Comparison of ENCODE assay signal across 8 mouse cellular contexts in genomic region chr1:119053402-119053841, GRCm38 (mm10). TPM values are rescaled to one million over a fixed set of nuclear protein-coding genes. Genes with fewer than 3 reads are reported as not detected.
DNase-seq lines count a peak whose midpoint lies in the region; ATAC-seq and TF ChIP-seq lines count a peak whose summit lies in the region.

Gene Gli2 (minus strand): TSS chr1:119053619.

- peak; percentile 81 to 91 for DNase-seq in adrenal gland, adult (ENCODE audit: inconsistent age in 2 of 2, low spot score in 1 of 2)
- DNase-seq in gastrocnemius, postnatal 10 days, result peak; percentile 87
- peak; percentile 95 for DNase-seq in hindbrain, postnatal 0 days (ENCODE audit: low spot score)
- DNase-seq in left cerebral cortex, adult 2 months (ENCODE audit: extremely low spot score in 1 of 2, low spot score in 2 of 2), result peak; percentile 79 to 83
- DNase-seq in lung, postnatal 36 days, result peak; percentile 80
- DNase-seq in right cerebral cortex, postnatal 10 days (ENCODE audit: low spot score in 2 of 2), result peak; percentile 92
- DNase-seq in yolk sac, embryonic 10.5 days (ENCODE audit: low spot score), result peak; percentile 84

- H3K27ac ChIP-seq in cortical plate, adult 2 months (ENCODE audit: insufficient read depth, low read length), result no peak within 1 kb of the TSS; the same call in 1 of the 2 replicates
- H3K27ac ChIP-seq in hindbrain, postnatal 0 days, result peak within 1 kb of the TSS; percentile 71
- peak within 1 kb of the TSS; percentile 38 for H3K27ac ChIP-seq in left cerebral cortex, adult 2 months

- H3K9ac ChIP-seq in hindbrain, postnatal 0 days (replicated peaks; ENCODE audit: low read length), result peak within 1 kb of the TSS; percentile 57

- 0 out of 2 replicates have a peak, but pooled peaks cover 12% of the 10 kb centered on the region for H3K27me3 ChIP-seq in hindbrain, postnatal 0 days (ENCODE audit: insufficient read depth, low read length)

- intact Hi-C loops in left cerebral cortex, adult 2 months (cut with DNase I), result loop anchor here (5.0 kb wide), 2 partner anchors 71 to 141 kb away; no protein-coding TSS in a partner anchor

- H3K4me3 ChIP-seq in cortical plate, adult 2 months (ENCODE audit: insufficient read depth, low read length), result peak within 1 kb of the TSS; percentile 32
- peak within 1 kb of the TSS; percentile 39 for H3K4me3 ChIP-seq in hindbrain, postnatal 0 days (ENCODE audit: low read length)
- peak within 1 kb of the TSS; percentile 53 for H3K4me3 ChIP-seq in left cerebral cortex, adult 2 months

- H3K9me3 ChIP-seq in hindbrain, postnatal 0 days (ENCODE audit: low read length), result no peaks in the 10 kb centered on the region

- H3K36me3 ChIP-seq in hindbrain, postnatal 0 days (ENCODE audit: insufficient read depth, low read length), result no peaks in the 10 kb centered on the region

- H3K4me1 ChIP-seq in cortical plate, adult 2 months (ENCODE audit: control insufficient read depth, insufficient read depth, low read length), result no peaks in the 10 kb centered on the region; the same call in 1 of the 2 replicates
- H3K4me1 ChIP-seq in hindbrain, postnatal 0 days (ENCODE audit: insufficient read depth, low read length), result peaks cover 16% of the 10 kb centered on the region

- peak; percentile 91 for ATAC-seq in hindbrain, postnatal 0 days

- H3K4me2 ChIP-seq in hindbrain, postnatal 0 days (ENCODE audit: low read depth, low read length), result peak within 1 kb of the TSS; percentile 91

- no peak for TF ChIP-seq POLR2A in cortical plate, adult 2 months (IDR thresholded peaks at IDR 0.05; ENCODE audit: extremely low read depth, insufficient read depth, low read length)

- WGBS in hindbrain, postnatal 0 days, result 0% methylated on average over 35 of the region's 42 CpGs

- TF ChIP-seq CTCF in cortical plate, adult 2 months (IDR thresholded peaks at IDR 0.05; ENCODE audit: extremely low read depth, insufficient read depth, low read length), result peak; percentile 53
- TF ChIP-seq CTCF in hindbrain, postnatal 0 days (IDR thresholded peaks at IDR 0.05; ENCODE audit: low read depth), result peak; percentile 89
- peak; percentile 67 for TF ChIP-seq CTCF in left cerebral cortex, adult 2 months (IDR thresholded peaks at IDR 0.05)

RNA-seq across cellular contexts. Expression of gene Gli2, which starts in this region (rescaled TPM):
- 1.6 and 1.8 TPM in 2 replicates for polyA plus RNA-seq in cortical plate, adult 2 months (2012; rRNA removed)
- total RNA-seq in gastrocnemius, postnatal 10 days (2021), result 1 to 10 TPM; 3.4 to 5.4 TPM
- total RNA-seq in hindbrain, postnatal 0 days (2014; rRNA removed), result 12.0 and 13.9 TPM in 2 replicates
- polyA plus RNA-seq in hindbrain, postnatal 0 days (2015; fragmentation: Nextera tagmentation; extraction: Ambion mirVana), result 2.0 and 3.0 TPM in 2 replicates
- total RNA-seq in left cerebral cortex, adult 2 months (2021), result 1 to 10 TPM; 3.4 TPM
